Mouse (Mus musculus): ENCODE measurements at regions not wholly inside any gene's neighbourhood (a gene's known extent, or its start where the extent isn't known, plus 50 kb on each side); places are given as distances from the start of the nearest gene placed in this dataset.

- 48% methylated on average over 7 of the region's 7 CpGs for WGBS
- Histone ChIP-seq H3K9ac (ENCODE audit: low read depth, low read length) (no peak overlapping the region), H3K36me3 (ENCODE audit: control insufficient read depth, insufficient read depth, low read length) (no peaks in the 10 kb centered on the region), H3K9me3 (ENCODE audit: control insufficient read depth, low read length) (no peaks in the 10 kb centered on the region), H3K4me2 (replicated peaks; ENCODE audit: low read depth, low read length) (no peak overlapping the region), H3K4me1 (replicated peaks; ENCODE audit: control insufficient read depth, insufficient read depth, low read length) (no peaks in the 10 kb centered on the region), H3K27ac (ENCODE audit: low read depth, low read length) (no peak overlapping the region), H3K4me3 (ENCODE audit: low read depth, low read length) (no peak overlapping the region), H3K27me3 (ENCODE audit: control insufficient read depth, insufficient read depth, low read length) (no peaks in the 10 kb centered on the region)
- ATAC-seq (ENCODE audit: low FRiP score), result no peak
- DNase-seq (ENCODE audit: low spot score), result no peak
Observed at GRCm38 (mm10) chr1:51635881-51636515, 157.8 kb upstream of the Nabp1 start.

GRCm38 (mm10) chr1:51633795-51634194 is 155.6 kb upstream of the Nabp1 start:
- Histone ChIP-seq H3K27ac (ENCODE audit: low read depth, low read length) (no peak overlapping the region), H3K4me1 (replicated peaks; ENCODE audit: control insufficient read depth, insufficient read depth, low read length) (no peaks in the 10 kb centered on the region), H3K9me3 (ENCODE audit: control insufficient read depth, low read length) (no peaks in the 10 kb centered on the region), H3K36me3 (ENCODE audit: control insufficient read depth, insufficient read depth, low read length) (no peaks in the 10 kb centered on the region), H3K4me3 (ENCODE audit: low read depth, low read length) (no peak overlapping the region), H3K27me3 (ENCODE audit: control insufficient read depth, insufficient read depth, low read length) (no peaks in the 10 kb centered on the region), H3K4me2 (replicated peaks; ENCODE audit: low read depth, low read length) (no peak overlapping the region), H3K9ac (ENCODE audit: low read depth, low read length) (no peak overlapping the region)
- ATAC-seq (ENCODE audit: low FRiP score) (no peak), DNase-seq (ENCODE audit: low spot score) (no peak)
- 81% methylated on average over 5 of the region's 5 CpGs for whole genome bisulfite sequencing

- H3K4me1 ChIP-seq (replicated peaks; ENCODE audit: control insufficient read depth, insufficient read depth, low read length), result no peaks in the 10 kb centered on the region
- 82% methylated on average over 4 of the region's 4 CpGs for WGBS
- no peak overlapping the region for H3K9ac ChIP-seq (ENCODE audit: low read depth, low read length)
- no peak overlapping the region for H3K27ac ChIP-seq (ENCODE audit: low read depth, low read length)
- H3K9me3 ChIP-seq (ENCODE audit: control insufficient read depth, low read length), result no peaks in the 10 kb centered on the region
- no peaks in the 10 kb centered on the region for H3K27me3 ChIP-seq (ENCODE audit: control insufficient read depth, insufficient read depth, low read length)
- H3K36me3 ChIP-seq (ENCODE audit: control insufficient read depth, insufficient read depth, low read length), result no peaks in the 10 kb centered on the region
- no peak overlapping the region for H3K4me2 ChIP-seq (replicated peaks; ENCODE audit: low read depth, low read length)
- DNase-seq (ENCODE audit: low spot score) (no peak), ATAC-seq (ENCODE audit: low FRiP score) (no peak)
- no peak overlapping the region for H3K4me3 ChIP-seq (ENCODE audit: low read depth, low read length)
Observed at GRCm38 (mm10) chr1:51632851-51633250, 154.6 kb upstream of the Nabp1 start.

GRCm38 (mm10) chr1:51629848-51630247 is 151.6 kb upstream of the Nabp1 start:
- WGBS, result 94% methylated on average over 1 of the region's 1 CpGs
- no peak overlapping the region for H3K4me2 ChIP-seq (replicated peaks; ENCODE audit: low read depth, low read length)
- no peaks in the 10 kb centered on the region for H3K9me3 ChIP-seq (ENCODE audit: control insufficient read depth, low read length)
- DNase-seq (ENCODE audit: low spot score), result no peak
- H3K27ac ChIP-seq (ENCODE audit: low read depth, low read length), result no peak overlapping the region
- no peak overlapping the region for H3K4me3 ChIP-seq (ENCODE audit: low read depth, low read length)
- ATAC-seq (ENCODE audit: low FRiP score), result no peak
- H3K4me1 ChIP-seq (replicated peaks; ENCODE audit: control insufficient read depth, insufficient read depth, low read length), result no peaks in the 10 kb centered on the region
- H3K9ac ChIP-seq (ENCODE audit: low read depth, low read length), result no peak overlapping the region
- no peaks in the 10 kb centered on the region for H3K27me3 ChIP-seq (ENCODE audit: control insufficient read depth, insufficient read depth, low read length)
- no peaks in the 10 kb centered on the region for H3K36me3 ChIP-seq (ENCODE audit: control insufficient read depth, insufficient read depth, low read length)

GRCm38 (mm10) chr1:51628137-51628793 is 150.0 kb upstream of the Nabp1 start:
- DNase-seq (ENCODE audit: low spot score) (no peak), ATAC-seq (ENCODE audit: low FRiP score) (no peak)
- H3K4me3 ChIP-seq (ENCODE audit: low read depth, low read length), result no peak overlapping the region
- H3K9me3 ChIP-seq (ENCODE audit: control insufficient read depth, low read length), result no peaks in the 10 kb centered on the region
- no peaks in the 10 kb centered on the region for H3K27me3 ChIP-seq (ENCODE audit: control insufficient read depth, insufficient read depth, low read length)
- H3K4me2 ChIP-seq (replicated peaks; ENCODE audit: low read depth, low read length), result no peak overlapping the region
- no peaks in the 10 kb centered on the region for H3K36me3 ChIP-seq (ENCODE audit: control insufficient read depth, insufficient read depth, low read length)
- H3K27ac ChIP-seq (ENCODE audit: low read depth, low read length), result no peak overlapping the region
- no peak overlapping the region for H3K9ac ChIP-seq (ENCODE audit: low read depth, low read length)
- 82% methylated on average over 5 of the region's 5 CpGs for WGBS
- no peaks in the 10 kb centered on the region for H3K4me1 ChIP-seq (replicated peaks; ENCODE audit: control insufficient read depth, insufficient read depth, low read length)

GRCm38 (mm10) chr1:51626303-51626702 is 148.1 kb upstream of the Nabp1 start:
- Histone ChIP-seq H3K9ac (ENCODE audit: low read depth, low read length) (no peak overlapping the region), H3K36me3 (ENCODE audit: control insufficient read depth, insufficient read depth, low read length) (no peaks in the 10 kb centered on the region), H3K27me3 (ENCODE audit: control insufficient read depth, insufficient read depth, low read length) (no peaks in the 10 kb centered on the region), H3K27ac (ENCODE audit: low read depth, low read length) (no peak overlapping the region), H3K9me3 (ENCODE audit: control insufficient read depth, low read length) (no peaks in the 10 kb centered on the region), H3K4me1 (replicated peaks; ENCODE audit: control insufficient read depth, insufficient read depth, low read length) (no peaks in the 10 kb centered on the region), H3K4me2 (replicated peaks; ENCODE audit: low read depth, low read length) (no peak overlapping the region), H3K4me3 (ENCODE audit: low read depth, low read length) (no peak overlapping the region)
- 89% methylated on average over 9 of the region's 9 CpGs for WGBS
- DNase-seq (ENCODE audit: low spot score) (no peak), ATAC-seq (ENCODE audit: low FRiP score) (no peak)

GRCm38 (mm10) chr1:51625079-51625478 is 146.9 kb upstream of the Nabp1 start:
- H3K9me3 ChIP-seq (ENCODE audit: control insufficient read depth, low read length), result no peaks in the 10 kb centered on the region
- ATAC-seq (ENCODE audit: low FRiP score) (no peak), DNase-seq (ENCODE audit: low spot score) (no peak)
- 95% methylated on average over 7 of the region's 7 CpGs for WGBS
- H3K36me3 ChIP-seq (ENCODE audit: control insufficient read depth, insufficient read depth, low read length), result no peaks in the 10 kb centered on the region
- H3K4me2 ChIP-seq (replicated peaks; ENCODE audit: low read depth, low read length), result no peak overlapping the region
- H3K4me3 ChIP-seq (ENCODE audit: low read depth, low read length), result no peak overlapping the region
- H3K27ac ChIP-seq (ENCODE audit: low read depth, low read length), result no peak overlapping the region
- H3K27me3 ChIP-seq (ENCODE audit: control insufficient read depth, insufficient read depth, low read length), result no peaks in the 10 kb centered on the region
- H3K4me1 ChIP-seq (replicated peaks; ENCODE audit: control insufficient read depth, insufficient read depth, low read length), result no peaks in the 10 kb centered on the region
- H3K9ac ChIP-seq (ENCODE audit: low read depth, low read length), result no peak overlapping the region

GRCm38 (mm10) chr1:51624551-51624950 is 146.3 kb upstream of the Nabp1 start:
- Histone ChIP-seq H3K4me1 (replicated peaks; ENCODE audit: control insufficient read depth, insufficient read depth, low read length) (no peaks in the 10 kb centered on the region), H3K4me2 (replicated peaks; ENCODE audit: low read depth, low read length) (no peak overlapping the region), H3K36me3 (ENCODE audit: control insufficient read depth, insufficient read depth, low read length) (no peaks in the 10 kb centered on the region), H3K4me3 (ENCODE audit: low read depth, low read length) (no peak overlapping the region), H3K9ac (ENCODE audit: low read depth, low read length) (no peak overlapping the region), H3K9me3 (ENCODE audit: control insufficient read depth, low read length) (no peaks in the 10 kb centered on the region), H3K27ac (ENCODE audit: low read depth, low read length) (no peak overlapping the region), H3K27me3 (ENCODE audit: control insufficient read depth, insufficient read depth, low read length) (no peaks in the 10 kb centered on the region)
- 95% methylated on average over 2 of the region's 2 CpGs for WGBS
- DNase-seq (ENCODE audit: low spot score) (no peak), ATAC-seq (ENCODE audit: low FRiP score) (no peak)

GRCm38 (mm10) chr1:51622986-51623385 is 144.8 kb upstream of the Nabp1 start:
- H3K9ac ChIP-seq (ENCODE audit: low read depth, low read length), result no peak overlapping the region
- no peak overlapping the region for H3K4me2 ChIP-seq (replicated peaks; ENCODE audit: low read depth, low read length)
- no peak overlapping the region for H3K27ac ChIP-seq (ENCODE audit: low read depth, low read length)
- no peak for DNase-seq (ENCODE audit: low spot score)
- H3K4me3 ChIP-seq (ENCODE audit: low read depth, low read length), result no peak overlapping the region
- H3K36me3 ChIP-seq (ENCODE audit: control insufficient read depth, insufficient read depth, low read length), result no peaks in the 10 kb centered on the region
- H3K9me3 ChIP-seq (ENCODE audit: control insufficient read depth, low read length), result no peaks in the 10 kb centered on the region
- ATAC-seq (ENCODE audit: low FRiP score), result no peak
- H3K4me1 ChIP-seq (replicated peaks; ENCODE audit: control insufficient read depth, insufficient read depth, low read length), result no peaks in the 10 kb centered on the region
- no peaks in the 10 kb centered on the region for H3K27me3 ChIP-seq (ENCODE audit: control insufficient read depth, insufficient read depth, low read length)
- WGBS, result 74% methylated on average over 3 of the region's 3 CpGs
